Mouse (Mus musculus) intestine, embryonic 15.5 days (tissue): ENCODE measurements at regions not wholly inside any gene's neighbourhood (a gene's known extent, or its start where the extent isn't known, plus 50 kb on each side); places are given as distances from the start of the nearest gene placed in this dataset.

Source experiments
- ATAC-seq: fragments of 200-750 bp; cut with Nextera tagmentation; 2 replicates; pipeline ENCODE4 v1.8.0; 2017; ENCODE audit warnings: moderate TSS enrichment, moderate library complexity
- H3K27ac ChIP-seq: fragments of 300-500 bp; sonication (generic); 2 replicates; pipeline ENCODE4 v1.5.1; 2015; ENCODE audit warnings: mild to moderate bottlenecking, inconsistent platforms
- H3K27me3 ChIP-seq: fragments of 300-500 bp; sonication (generic); replicated peaks from 2 replicates; pipeline ENCODE4 v1.6.1; 2015; ENCODE audit warnings: inconsistent platforms
- H3K36me3 ChIP-seq: fragments of 300-500 bp; sonication (generic); 2 replicates; pipeline ENCODE4 v1.6.1; 2015; ENCODE audit warnings: inconsistent platforms
- H3K4me1 ChIP-seq: fragments of 300-500 bp; sonication (generic); replicated peaks from 2 replicates; pipeline ENCODE4 v1.6.1; 2015; ENCODE audit warnings: inconsistent platforms
- H3K4me2 ChIP-seq: fragments of 300-500 bp; sonication (generic); replicated peaks from 2 replicates; pipeline ENCODE4 v1.6.1; 2015; ENCODE audit warnings: mild to moderate bottlenecking, inconsistent platforms
- H3K4me3 ChIP-seq: fragments of 300-500 bp; sonication (generic); replicated peaks from 2 replicates; pipeline ENCODE4 v1.5.1; 2015; ENCODE audit warnings: inconsistent platforms
- H3K9ac ChIP-seq: fragments of 300-500 bp; sonication (generic); 2 replicates; pipeline ENCODE4 v1.6.1; 2015; ENCODE audit warnings: inconsistent platforms
- H3K9me3 ChIP-seq: fragments of 300-500 bp; sonication (generic); 2 replicates; pipeline ENCODE4 v1.6.1; 2016; ENCODE audit warnings: inconsistent platforms
- WGBS: fragments of 180-500 bp; shearing (Covaris S2); methylation state at CpG from one replicate; pipeline ENCODE4 v1.1.7; 2015; 5-methylcytosine and 5-hydroxymethylcytosine counted together

- Histone ChIP-seq H3K36me3 (no peaks in the 10 kb centered on the region), H3K4me1 (no peaks in the 10 kb centered on the region), H3K27ac (no peak overlapping the region), H3K4me3 (no peak overlapping the region), H3K9ac (no peak overlapping the region), H3K4me2 (no peak overlapping the region), H3K27me3 (no peaks in the 10 kb centered on the region), H3K9me3 (no peaks in the 10 kb centered on the region)
- no peak for ATAC-seq
- 58% methylated on average over 4 of the region's 4 CpGs for WGBS
Observed at GRCm38 (mm10) chr3:115580131-115580932, 134.5 kb downstream of the S1pr1 start.

- no peaks in the 10 kb centered on the region for H3K27me3 ChIP-seq
- H3K9me3 ChIP-seq = no peaks in the 10 kb centered on the region
- no peak overlapping the region for H3K4me2 ChIP-seq
- H3K27ac ChIP-seq = no peak overlapping the region
- WGBS = 82% methylated on average over 2 of the region's 2 CpGs
- H3K4me1 ChIP-seq = no peaks in the 10 kb centered on the region
- H3K36me3 ChIP-seq = no peaks in the 10 kb centered on the region
- H3K9ac ChIP-seq = no peak overlapping the region
- H3K4me3 ChIP-seq = no peak overlapping the region
- ATAC-seq = no peak
Observed at GRCm38 (mm10) chr3:115575371-115575770, 139.5 kb downstream of the S1pr1 start.

- Histone ChIP-seq H3K27ac (no peak overlapping the region), H3K27me3 (no peaks in the 10 kb centered on the region), H3K4me2 (no peak overlapping the region), H3K9me3 (no peaks in the 10 kb centered on the region), H3K9ac (no peak overlapping the region), H3K36me3 (no peaks in the 10 kb centered on the region), H3K4me1 (no peaks in the 10 kb centered on the region), H3K4me3 (no peak overlapping the region)
- 88% methylated on average over 7 of the region's 7 CpGs for WGBS
- ATAC-seq = no peak
Observed at GRCm38 (mm10) chr3:115562735-115563134, 152.1 kb downstream of the S1pr1 start.

- Histone ChIP-seq H3K9ac (no peak overlapping the region), H3K4me1 (no peaks in the 10 kb centered on the region), H3K4me2 (no peak overlapping the region), H3K9me3 (no peaks in the 10 kb centered on the region), H3K36me3 (no peaks in the 10 kb centered on the region), H3K4me3 (no peak overlapping the region), H3K27me3 (no peaks in the 10 kb centered on the region), H3K27ac (no peak overlapping the region)
- no peak for ATAC-seq
- WGBS = 75% methylated on average over 10 of the region's 10 CpGs
Observed at GRCm38 (mm10) chr3:115554809-115555708, 159.8 kb downstream of the S1pr1 start.

- 56% methylated on average over 10 of the region's 10 CpGs for WGBS
- no peaks in the 10 kb centered on the region for H3K36me3 ChIP-seq
- H3K4me1 ChIP-seq = no peaks in the 10 kb centered on the region
- ATAC-seq = peak; percentile 62
- H3K9me3 ChIP-seq = no peaks in the 10 kb centered on the region
- H3K27me3 ChIP-seq = no peaks in the 10 kb centered on the region
- H3K4me3 ChIP-seq = no peak overlapping the region
- no peak overlapping the region for H3K9ac ChIP-seq
- H3K4me2 ChIP-seq = no peak overlapping the region
- no peak overlapping the region for H3K27ac ChIP-seq
Observed at GRCm38 (mm10) chr3:115553848-115554515, 160.9 kb downstream of the S1pr1 start.

- Histone ChIP-seq H3K9me3 (no peaks in the 10 kb centered on the region), H3K27me3 (no peaks in the 10 kb centered on the region), H3K36me3 (no peaks in the 10 kb centered on the region), H3K27ac (no peak overlapping the region), H3K4me2 (no peak overlapping the region), H3K9ac (no peak overlapping the region), H3K4me1 (no peaks in the 10 kb centered on the region), H3K4me3 (no peak overlapping the region)
- no peak for ATAC-seq
- 86% methylated on average over 1 of the region's 1 CpGs for WGBS
Observed at GRCm38 (mm10) chr3:115541789-115542188, 173.1 kb downstream of the S1pr1 start.

GRCm38 (mm10) chr3:115538355-115538754 lies 176.5 kb downstream of the S1pr1 start:
- Histone ChIP-seq H3K9me3 (no peaks in the 10 kb centered on the region), H3K27ac (no peak overlapping the region), H3K27me3 (no peaks in the 10 kb centered on the region), H3K36me3 (no peaks in the 10 kb centered on the region), H3K4me3 (no peak overlapping the region), H3K4me2 (no peak overlapping the region), H3K4me1 (no peaks in the 10 kb centered on the region), H3K9ac (no peak overlapping the region)
- ATAC-seq = no peak
- 78% methylated on average over 6 of the region's 6 CpGs for WGBS

GRCm38 (mm10) chr3:115532141-115532735 lies 182.6 kb downstream of the S1pr1 start:
- Histone ChIP-seq H3K4me3 (no peak overlapping the region), H3K9me3 (no peaks in the 10 kb centered on the region), H3K36me3 (no peaks in the 10 kb centered on the region), H3K27me3 (no peaks in the 10 kb centered on the region), H3K9ac (no peak overlapping the region), H3K4me2 (no peak overlapping the region), H3K4me1 (no peaks in the 10 kb centered on the region), H3K27ac (no peak overlapping the region)
- ATAC-seq = no peak
- 81% methylated on average over 18 of the region's 18 CpGs for WGBS

- WGBS = 74% methylated on average over 3 of the region's 3 CpGs
- no peaks in the 10 kb centered on the region for H3K4me1 ChIP-seq
Observed at GRCm38 (mm10) chr3:115530441-115530840, 184.4 kb downstream of the S1pr1 start.

GRCm38 (mm10) chr3:115529918-115530317 lies 185.0 kb downstream of the S1pr1 start:
- ATAC-seq = no peak; the same call in 1 of the 2 replicates
- Histone ChIP-seq H3K9me3 (no peaks in the 10 kb centered on the region), H3K36me3 (no peaks in the 10 kb centered on the region), H3K9ac (no peak overlapping the region), H3K27ac (no peak overlapping the region), H3K4me1 (no peaks in the 10 kb centered on the region), H3K4me3 (no peak overlapping the region), H3K4me2 (no peak overlapping the region), H3K27me3 (no peaks in the 10 kb centered on the region)
- WGBS = 51% methylated on average over 4 of the region's 4 CpGs

More at GRCm38 (mm10) chr3:115530441-115530840, 184.4 kb downstream of the S1pr1 start:
- H3K27me3 ChIP-seq = no peaks in the 10 kb centered on the region
- H3K9me3 ChIP-seq = no peaks in the 10 kb centered on the region
- H3K36me3 ChIP-seq = no peaks in the 10 kb centered on the region
- ATAC-seq = no peak
- no peak overlapping the region for H3K4me2 ChIP-seq
- H3K27ac ChIP-seq = no peak overlapping the region
- H3K9ac ChIP-seq = no peak overlapping the region
- no peak overlapping the region for H3K4me3 ChIP-seq

- Histone ChIP-seq H3K9ac (no peak overlapping the region), H3K4me2 (no peak overlapping the region), H3K9me3 (no peaks in the 10 kb centered on the region), H3K36me3 (no peaks in the 10 kb centered on the region), H3K4me1 (no peaks in the 10 kb centered on the region), H3K27ac (no peak overlapping the region), H3K4me3 (no peak overlapping the region), H3K27me3 (no peaks in the 10 kb centered on the region)
- WGBS = 65% methylated on average over 2 of the region's 2 CpGs
- peak; percentile 63 for ATAC-seq
Observed at GRCm38 (mm10) chr3:115523515-115523914, 191.4 kb downstream of the S1pr1 start.

GRCm38 (mm10) chr3:115515645-115516044 lies 199.2 kb downstream of the S1pr1 start:
- no peak for ATAC-seq

More at GRCm38 (mm10) chr3:115515645-115516044, 199.2 kb downstream of the S1pr1 start:
- Histone ChIP-seq H3K27ac (no peak overlapping the region), H3K36me3 (no peaks in the 10 kb centered on the region), H3K9ac (no peak overlapping the region), H3K4me3 (no peak overlapping the region), H3K4me1 (no peaks in the 10 kb centered on the region), H3K9me3 (no peaks in the 10 kb centered on the region), H3K27me3 (no peaks in the 10 kb centered on the region), H3K4me2 (no peak overlapping the region)
- 82% methylated on average over 4 of the region's 4 CpGs for WGBS
